Mouse (Mus musculus) CH12.LX (cell line): ENCODE results near the gene Nprl3. TPM values are rescaled to one million over a fixed set of nuclear protein-coding genes. Genes with fewer than 3 reads are reported as not detected.

Experiments used
- DNase-seq: peaks from one replicate; pipeline ENCODE4 v3.0.0-alpha.2; 2013; ENCODE audit errors: extremely low read depth
- H3K27ac ChIP-seq: 2 replicates; pipeline ENCODE4 v1.5.1; 2012; ENCODE audit warnings: low read depth, mild to moderate bottlenecking, control low read depth, moderate library complexity; ENCODE audit not compliant: insufficient read depth
- H3K27me3 ChIP-seq: replicated peaks from 2 replicates; pipeline ENCODE3; 2012; ENCODE audit warnings: inconsistent platforms
- H3K36me3 ChIP-seq, 2 experiments: replicated peaks in 1 of 2; 2 replicates each; pipeline versions ENCODE3 to v1.6.1; 2012; ENCODE audit warnings: inconsistent platforms in 1 of 2, low read length in 1 of 2, mild to moderate bottlenecking in 1 of 2, mixed read lengths in 1 of 2, moderate library complexity in 1 of 2; ENCODE audit not compliant: control insufficient read depth in 1 of 2, insufficient read depth in 1 of 2
- H3K4me1 ChIP-seq, 2 experiments: 2 replicates each; pipeline ENCODE4 v1.6.1; 2012; ENCODE audit warnings: inconsistent platforms in 1 of 2, moderate library complexity in 1 of 2; ENCODE audit not compliant: insufficient read depth in 2 of 2, control insufficient read depth in 1 of 2
- H3K4me2 ChIP-seq: 2 replicates; pipeline ENCODE4 v1.6.1; 2012; ENCODE audit warnings: low read depth, mild to moderate bottlenecking, control low read depth; ENCODE audit not compliant: poor library complexity, insufficient read depth, severe bottlenecking
- H3K4me3 ChIP-seq, 3 experiments: fragments of 150-350 bp in 1 of 3; sonication (generic) in 1 of 3; replicated peaks in 1 of 3; 2 replicates each; pipeline versions ENCODE3 to v1.5.1; 2011 to 2012; ENCODE audit warnings: low read depth in 2 of 3, low read length in 2 of 3, mild to moderate bottlenecking in 2 of 3, moderate library complexity in 2 of 3, control low read depth in 1 of 3, improper control_type of control experiment in 1 of 3, inconsistent platforms in 1 of 3, mixed read lengths in 1 of 3; ENCODE audit not compliant: poor library complexity in 1 of 3
- H3K79me2 ChIP-seq: replicated peaks from 2 replicates; pipeline ENCODE4 v1.6.1; 2012; ENCODE audit warnings: mild to moderate bottlenecking, moderate library complexity; ENCODE audit not compliant: control insufficient read depth, poor library complexity, insufficient read depth, severe bottlenecking; ENCODE audit errors: extremely low read depth
- H3K9ac ChIP-seq: 2 replicates; pipeline ENCODE4 v1.6.1; 2012; ENCODE audit warnings: low read depth, mild to moderate bottlenecking, control low read depth, moderate library complexity; ENCODE audit not compliant: insufficient read depth
- H3K9me3 ChIP-seq: replicated peaks from 2 replicates; pipeline ENCODE3; 2012; ENCODE audit warnings: low read length, inconsistent platforms, mixed read lengths
- CHD1 ChIP-seq: IDR thresholded peaks from 2 replicates; pipeline ENCODE4 v1.6.1; 2012; ENCODE audit warnings: low read depth, low read length, improper control_type of control experiment, inconsistent platforms
- CTCF ChIP-seq, 2 experiments: IDR thresholded peaks in 1 of 2; conservative IDR thresholded peaks in 1 of 2; 2 replicates each; pipeline ENCODE4 v1.5.1; 2011 to 2012; ENCODE audit warnings: low read depth in 2 of 2, low read length in 2 of 2, improper control_type of control experiment in 1 of 2, inconsistent platforms in 1 of 2, mild to moderate bottlenecking in 1 of 2, moderate library complexity in 1 of 2
- E2F4 ChIP-seq: IDR thresholded peaks from 2 replicates; pipeline ENCODE4 v1.6.1; 2011; ENCODE audit warnings: low read depth, low read length, improper control_type of control experiment; ENCODE audit not compliant: insufficient replicate concordance
- ELF1 ChIP-seq: IDR thresholded peaks from 2 replicates; pipeline ENCODE4 v1.6.1; 2014; ENCODE audit warnings: low read depth, mild to moderate bottlenecking, inconsistent platforms, low read length, improper control_type of control experiment
- IRF4 ChIP-seq: IDR thresholded peaks from 2 replicates; pipeline ENCODE4 v1.6.1; 2014; ENCODE audit warnings: low read depth, mild to moderate bottlenecking, inconsistent platforms, low read length, improper control_type of control experiment
- JUND ChIP-seq: conservative IDR thresholded peaks from 2 replicates; pipeline ENCODE4 v1.6.1; 2011; ENCODE audit warnings: low read depth, low read length, improper control_type of control experiment
- MAX ChIP-seq: IDR thresholded peaks from 2 replicates; pipeline ENCODE4 v1.6.1; 2011; ENCODE audit warnings: low read length, improper control_type of control experiment
- MEF2A ChIP-seq: IDR thresholded peaks from 2 replicates; pipeline ENCODE4 v1.6.1; 2014; ENCODE audit warnings: low read depth, mild to moderate bottlenecking, inconsistent platforms, low read length, improper control_type of control experiment, borderline replicate concordance
- NELFE ChIP-seq: IDR thresholded peaks from 2 replicates; pipeline ENCODE4 v1.6.1; 2011; ENCODE audit warnings: low read depth, low read length, improper control_type of control experiment
- NRF1 ChIP-seq: IDR thresholded peaks from 2 replicates; pipeline ENCODE4 v1.6.1; 2014; ENCODE audit warnings: low read depth, mild to moderate bottlenecking, inconsistent platforms, low read length, improper control_type of control experiment, moderate library complexity
- RAD21 ChIP-seq: IDR thresholded peaks from 2 replicates; pipeline ENCODE4 v1.6.1; 2011; ENCODE audit warnings: low read depth, mild to moderate bottlenecking, low read length, improper control_type of control experiment, moderate library complexity
- SIN3A ChIP-seq: IDR thresholded peaks from 2 replicates; pipeline ENCODE4 v1.6.1; 2012; ENCODE audit warnings: low read length, improper control_type of control experiment, inconsistent platforms
- SMC3 ChIP-seq: IDR thresholded peaks from 2 replicates; pipeline ENCODE4 v1.6.1; 2011; ENCODE audit warnings: low read depth, low read length, improper control_type of control experiment
- USF2 ChIP-seq: conservative IDR thresholded peaks from 2 replicates; pipeline ENCODE4 v1.6.1; 2011; ENCODE audit warnings: low read depth, low read length, improper control_type of control experiment
- ZC3H11A ChIP-seq: IDR thresholded peaks from 2 replicates; pipeline ENCODE4 v1.6.1; 2012; ENCODE audit warnings: low read depth, mild to moderate bottlenecking, inconsistent platforms, low read length, improper control_type of control experiment
- ZMIZ1 ChIP-seq: IDR thresholded peaks from 2 replicates; pipeline ENCODE4 v1.6.1; 2012; ENCODE audit warnings: low read depth, mild to moderate bottlenecking, inconsistent platforms, low read length, improper control_type of control experiment
- dilution Hi-C: fragments of 300-500 bp; cut with MboI; formaldehyde crosslinking; loops from 2 replicates; pipeline ENCODE4 v1.14.3; 2020; ENCODE audit warnings: low sequenced_read_pairs; ENCODE audit not compliant: extremely low pct_unique_long_range_greater_than_20kb, extremely low pct_ligation_motif_present
- in situ Hi-C: fragments of 300-500 bp; cut with MboI; formaldehyde crosslinking; loops from 3 replicates; pipeline ENCODE4 v1.14.3; 2019; ENCODE audit warnings: low sequenced_read_pairs, low pct_ligation_motif_present, low pct_unique_long_range_greater_than_20kb, mixed read lengths
- polyA plus RNA-seq: library from polyadenylated mRNA; unstranded; fragments of >175 nt; gene quantifications from 2 replicates; pipeline ENCODE4 v1.2.1, GENCODE M21; 2012; ENCODE audit warnings: low read depth; ENCODE audit not compliant: insufficient read length
- total RNA-seq, 2 experiments: library from RNA; depleted of rRNA; stranded (reverse); fragments of 300-350 nt in 1 of 2; fragments of >200 nt in 1 of 2; gene quantifications; 2 replicates each; pipeline ENCODE4 v1.2.3; 2012 to 2014

Gene Nprl3
- total and polyA plus RNA-seq, 3 experiments, result 47.9 to 79.8 (median 51.7) TPM

- peak; percentile 66 for TF ChIP-seq NELFE
- peak; percentile 94 for TF ChIP-seq ZC3H11A
- peak; percentile 15; the same call in 1 of the 2 replicates for TF ChIP-seq JUND
- 0 out of 2 replicates have a peak, but pooled peaks have one; percentile 28 for TF ChIP-seq ELF1
- peak; percentile 42; the same call in 1 of the 2 replicates for TF ChIP-seq NRF1
- TF ChIP-seq SMC3, result peak; percentile 99
- 0 out of 2 replicates have a peak, but pooled peaks have one; percentile 48 for TF ChIP-seq E2F4
- peak; percentile 72 for TF ChIP-seq IRF4
- TF ChIP-seq ZMIZ1, result no peak
- TF ChIP-seq MAX, result no peak
- TF ChIP-seq CTCF (conservative IDR thresholded peaks at IDR 0.05 in 1 of 2, IDR thresholded peaks at IDR 0.05 in 1 of 2; ENCODE audit: low read depth in 2 of 2, low read length in 2 of 2), result peak; percentile 97 to 98
- TF ChIP-seq MEF2A, result peak; percentile 72
- no peak for TF ChIP-seq USF2
- Histone ChIP-seq H3K9ac (0 out of 2 replicates have a peak overlapping the region, but pooled peaks have one; percentile 8), H3K79me2 (no peaks in the 10 kb centered on the region), H3K9me3 (no peaks in the 10 kb centered on the region), H3K27ac (peak overlapping the region; percentile 27), H3K27me3 (no peaks in the 10 kb centered on the region), H3K36me3 (peaks cover 75 to 93% of the 10 kb centered on the region in 2 experiments), H3K4me3 (no peak overlapping the region), H3K4me2 (peak overlapping the region; percentile 42), H3K4me1 (peaks cover 11 to 30% of the 10 kb centered on the region in 2 experiments)
- dilution Hi-C loops, result no loop called here
- in situ Hi-C loops, result loop anchor here (5.0 to 10.0 kb wide), 2 partner anchors 36 to 53 kb away; partner anchors contain the start of gene Il9r
- peak; percentile 84 for DNase-seq
Measured at GRCm38 (mm10) chr11:32238093-32238860, 29.2 kb downstream of the Nprl3 start.

- Histone ChIP-seq H3K79me2 (no peaks in the 10 kb centered on the region), H3K9ac (no peak overlapping the region), H3K36me3 (peaks cover 74 to 93% of the 10 kb centered on the region in 2 experiments), H3K4me3 (no peak overlapping the region), H3K9me3 (no peaks in the 10 kb centered on the region), H3K4me2 (no peak overlapping the region), H3K27me3 (no peaks in the 10 kb centered on the region), H3K4me1 (peaks cover 11 to 25% of the 10 kb centered on the region in 2 experiments), H3K27ac (0 out of 2 replicates have a peak overlapping the region, but pooled peaks have one; percentile 27)
- dilution Hi-C loops (no loop called here), in situ Hi-C loops (loop anchor here (5.0 to 10.0 kb wide), 2 partner anchors 35 to 53 kb away; partner anchors contain the start of gene Il9r)
- TF ChIP-seq CHD1, result peak; percentile 61; the same call in 1 of the 2 replicates
- peak; percentile 57 for TF ChIP-seq SIN3A
- TF ChIP-seq RAD21, result no peak
- DNase-seq, result no peak
Measured at GRCm38 (mm10) chr11:32237411-32237795, 30.1 kb downstream of the Nprl3 start.
